Mouse (Mus musculus) ES-Bruce4 (cell line): ENCODE results near the gene Natd1.

ENCODE experiments used
- CTCF ChIP-seq: IDR thresholded peaks from one replicate; pipeline ENCODE4 v1.8.1; 2011; ENCODE audit warnings: low read depth, low read length
- EP300 ChIP-seq: IDR thresholded peaks from 2 replicates; pipeline ENCODE4 v1.6.1; 2011; ENCODE audit warnings: low read depth, low read length; ENCODE audit not compliant: insufficient read depth
- POLR2A ChIP-seq: IDR thresholded peaks from one replicate; pipeline ENCODE4 v1.8.1; 2011; ENCODE audit warnings: low read length; ENCODE audit not compliant: insufficient read depth

GRCm38 (mm10) chr11:60864916-60865315 is 49.6 kb downstream of the Natd1 start:
- no peak for TF ChIP-seq POLR2A
- no peak for TF ChIP-seq EP300
- TF ChIP-seq CTCF, result no peak
